Mouse (Mus musculus): ENCODE measurements at regions not wholly inside any gene's neighbourhood (a gene's known extent, or its start where the extent isn't known, plus 50 kb on each side); places are given as distances from the start of the nearest gene placed in this dataset.

GRCm38 (mm10) chr4:81564446-81564845, 121.8 kb upstream of the Mpdz start:
- H3K4me3 ChIP-seq (ENCODE audit: low read depth, low read length), result no peak overlapping the region
- H3K27ac ChIP-seq (ENCODE audit: low read depth, low read length), result no peak overlapping the region
- H3K27me3 ChIP-seq (replicated peaks; ENCODE audit: control insufficient read depth, insufficient read depth, low read length), result no peaks in the 10 kb centered on the region
- no peaks in the 10 kb centered on the region for H3K9me3 ChIP-seq (ENCODE audit: control insufficient read depth)
- WGBS, result 6% methylated on average over 6 of the region's 6 CpGs
- no peaks in the 10 kb centered on the region for H3K4me1 ChIP-seq (replicated peaks; ENCODE audit: control insufficient read depth, insufficient read depth, low read length)
- H3K36me3 ChIP-seq (ENCODE audit: control insufficient read depth, insufficient read depth), result no peaks in the 10 kb centered on the region
- no peak for ATAC-seq
- no peak overlapping the region; the same call in 1 of the 2 replicates for H3K4me2 ChIP-seq (replicated peaks; ENCODE audit: low read depth)
- TF ChIP-seq CTCF (IDR thresholded peaks at IDR 0.05; ENCODE audit: low read depth), result peak; percentile 68
- no peak overlapping the region for H3K9ac ChIP-seq (ENCODE audit: low read depth, low read length)

- Histone ChIP-seq H3K4me3 (ENCODE audit: low read depth, low read length) (no peak overlapping the region), H3K27ac (ENCODE audit: low read depth, low read length) (no peak overlapping the region), H3K27me3 (replicated peaks; ENCODE audit: control insufficient read depth, insufficient read depth, low read length) (no peaks in the 10 kb centered on the region), H3K36me3 (ENCODE audit: control insufficient read depth, insufficient read depth) (no peaks in the 10 kb centered on the region), H3K9ac (ENCODE audit: low read depth, low read length) (no peak overlapping the region), H3K4me1 (replicated peaks; ENCODE audit: control insufficient read depth, insufficient read depth, low read length) (no peaks in the 10 kb centered on the region), H3K4me2 (replicated peaks; ENCODE audit: low read depth) (no peak overlapping the region), H3K9me3 (ENCODE audit: control insufficient read depth) (no peaks in the 10 kb centered on the region)
- no peak for TF ChIP-seq CTCF (IDR thresholded peaks at IDR 0.05; ENCODE audit: low read depth)
- ATAC-seq, result no peak
- 51% methylated on average over 10 of the region's 10 CpGs for WGBS
These were observed 121.0 kb upstream of the Mpdz start for GRCm38 (mm10) chr4:81563574-81563973.

GRCm38 (mm10) chr4:81561453-81561852, 118.8 kb upstream of the Mpdz start:
- Histone ChIP-seq H3K36me3 (ENCODE audit: control insufficient read depth, insufficient read depth) (no peaks in the 10 kb centered on the region), H3K27ac (ENCODE audit: low read depth, low read length) (no peak overlapping the region), H3K4me1 (replicated peaks; ENCODE audit: control insufficient read depth, insufficient read depth, low read length) (no peaks in the 10 kb centered on the region), H3K4me2 (replicated peaks; ENCODE audit: low read depth) (no peak overlapping the region), H3K27me3 (replicated peaks; ENCODE audit: control insufficient read depth, insufficient read depth, low read length) (no peaks in the 10 kb centered on the region), H3K4me3 (ENCODE audit: low read depth, low read length) (no peak overlapping the region), H3K9ac (ENCODE audit: low read depth, low read length) (no peak overlapping the region), H3K9me3 (ENCODE audit: control insufficient read depth) (no peaks in the 10 kb centered on the region)
- TF ChIP-seq CTCF (IDR thresholded peaks at IDR 0.05; ENCODE audit: low read depth), result no peak
- 67% methylated on average over 4 of the region's 4 CpGs for WGBS
- no peak for ATAC-seq

- no peak for TF ChIP-seq CTCF (IDR thresholded peaks at IDR 0.05; ENCODE audit: low read depth)
- ATAC-seq, result no peak
- Histone ChIP-seq H3K9ac (ENCODE audit: low read depth, low read length) (no peak overlapping the region), H3K4me1 (replicated peaks; ENCODE audit: control insufficient read depth, insufficient read depth, low read length) (no peaks in the 10 kb centered on the region), H3K4me3 (ENCODE audit: low read depth, low read length) (no peak overlapping the region), H3K27me3 (replicated peaks; ENCODE audit: control insufficient read depth, insufficient read depth, low read length) (no peaks in the 10 kb centered on the region), H3K4me2 (replicated peaks; ENCODE audit: low read depth) (no peak overlapping the region), H3K27ac (ENCODE audit: low read depth, low read length) (no peak overlapping the region), H3K36me3 (ENCODE audit: control insufficient read depth, insufficient read depth) (no peaks in the 10 kb centered on the region), H3K9me3 (ENCODE audit: control insufficient read depth) (no peaks in the 10 kb centered on the region)
- 73% methylated on average over 4 of the region's 4 CpGs for WGBS
These were observed 108.2 kb upstream of the Mpdz start for GRCm38 (mm10) chr4:81550816-81551215.

- H3K4me2 ChIP-seq (replicated peaks; ENCODE audit: low read depth), result no peak overlapping the region
- no peak for ATAC-seq
- no peak for TF ChIP-seq CTCF (IDR thresholded peaks at IDR 0.05; ENCODE audit: low read depth)
- no peak overlapping the region for H3K27ac ChIP-seq (ENCODE audit: low read depth, low read length)
- H3K4me3 ChIP-seq (ENCODE audit: low read depth, low read length), result no peak overlapping the region
- H3K9ac ChIP-seq (ENCODE audit: low read depth, low read length), result no peak overlapping the region
- no peaks in the 10 kb centered on the region for H3K9me3 ChIP-seq (ENCODE audit: control insufficient read depth)
- no peaks in the 10 kb centered on the region for H3K27me3 ChIP-seq (replicated peaks; ENCODE audit: control insufficient read depth, insufficient read depth, low read length)
- 82% methylated on average over 4 of the region's 4 CpGs for WGBS
- H3K4me1 ChIP-seq (replicated peaks; ENCODE audit: control insufficient read depth, insufficient read depth, low read length), result no peaks in the 10 kb centered on the region
- H3K36me3 ChIP-seq (ENCODE audit: control insufficient read depth, insufficient read depth), result no peaks in the 10 kb centered on the region
These were observed 107.6 kb upstream of the Mpdz start for GRCm38 (mm10) chr4:81550256-81550655.

GRCm38 (mm10) chr4:81540496-81540895, 97.9 kb upstream of the Mpdz start:
- no peak for ATAC-seq

GRCm38 (mm10) chr4:81539551-81539950, 96.9 kb upstream of the Mpdz start:
- H3K9me3 ChIP-seq (ENCODE audit: control insufficient read depth), result no peaks in the 10 kb centered on the region

More at GRCm38 (mm10) chr4:81540496-81540895, 97.9 kb upstream of the Mpdz start:
- H3K4me2 ChIP-seq (replicated peaks; ENCODE audit: low read depth), result no peak overlapping the region
- H3K36me3 ChIP-seq (ENCODE audit: control insufficient read depth, insufficient read depth), result no peaks in the 10 kb centered on the region
- H3K27me3 ChIP-seq (replicated peaks; ENCODE audit: control insufficient read depth, insufficient read depth, low read length), result no peaks in the 10 kb centered on the region
- H3K9ac ChIP-seq (ENCODE audit: low read depth, low read length), result no peak overlapping the region
- H3K4me1 ChIP-seq (replicated peaks; ENCODE audit: control insufficient read depth, insufficient read depth, low read length), result no peaks in the 10 kb centered on the region
- H3K9me3 ChIP-seq (ENCODE audit: control insufficient read depth), result no peaks in the 10 kb centered on the region
- H3K27ac ChIP-seq (ENCODE audit: low read depth, low read length), result no peak overlapping the region
- TF ChIP-seq CTCF (IDR thresholded peaks at IDR 0.05; ENCODE audit: low read depth), result no peak
- no peak overlapping the region for H3K4me3 ChIP-seq (ENCODE audit: low read depth, low read length)

More at GRCm38 (mm10) chr4:81539551-81539950, 96.9 kb upstream of the Mpdz start:
- no peak for ATAC-seq
- H3K36me3 ChIP-seq (ENCODE audit: control insufficient read depth, insufficient read depth), result no peaks in the 10 kb centered on the region
- H3K4me1 ChIP-seq (replicated peaks; ENCODE audit: control insufficient read depth, insufficient read depth, low read length), result no peaks in the 10 kb centered on the region
- WGBS, result 79% methylated on average over 3 of the region's 3 CpGs
- H3K4me3 ChIP-seq (ENCODE audit: low read depth, low read length), result no peak overlapping the region
- H3K9ac ChIP-seq (ENCODE audit: low read depth, low read length), result no peak overlapping the region
- H3K27me3 ChIP-seq (replicated peaks; ENCODE audit: control insufficient read depth, insufficient read depth, low read length), result no peaks in the 10 kb centered on the region
- no peak for TF ChIP-seq CTCF (IDR thresholded peaks at IDR 0.05; ENCODE audit: low read depth)
- H3K4me2 ChIP-seq (replicated peaks; ENCODE audit: low read depth), result no peak overlapping the region
- no peak overlapping the region for H3K27ac ChIP-seq (ENCODE audit: low read depth, low read length)
